Mouse (Mus musculus): ENCODE measurements around the gene Retreg3.

DNA sequence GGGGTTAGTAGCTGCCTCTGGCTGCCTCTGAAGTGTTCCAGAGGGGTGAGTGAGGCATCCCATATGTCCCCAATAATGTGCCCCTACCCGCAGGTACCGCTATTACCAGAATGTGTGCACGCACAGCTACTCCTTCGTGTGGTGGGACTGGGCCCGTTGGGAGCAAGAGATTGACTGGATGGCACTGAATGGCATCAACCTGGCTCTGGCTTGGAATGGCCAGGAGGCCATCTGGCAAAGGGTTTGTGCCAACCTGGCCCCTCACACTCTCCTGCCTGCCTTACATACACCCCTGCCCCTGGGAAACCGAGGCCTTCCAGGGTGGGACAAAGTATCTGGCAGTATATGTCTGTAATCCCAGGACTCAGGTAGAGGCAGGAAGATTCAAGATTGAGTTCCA, 48.7 kb downstream of the Retreg3 start:
- TF ChIP-seq POLR2A (IDR thresholded peaks at IDR 0.05; ENCODE audit: low read depth, low read length) (no peak), CTCF (IDR thresholded peaks at IDR 0.05; ENCODE audit: extremely low read depth, insufficient read depth, insufficient read length, insufficient replicate concordance) (no peak)
